Mouse (Mus musculus) neural tube, embryonic 11.5 days (tissue): ENCODE results near the gene Zfp597. TPM values are rescaled to one million over a fixed set of nuclear protein-coding genes. Genes with fewer than 3 reads are reported as not detected.

Source experiments
- ATAC-seq: fragments of 200-750 bp; cut with Nextera tagmentation; 2 replicates; pipeline ENCODE4 v1.8.0; 2017; ENCODE audit warnings: moderate number of reproducible peaks, mild to moderate bottlenecking, moderate TSS enrichment, moderate library complexity; ENCODE audit not compliant: insufficient read depth, low FRiP score, low TSS enrichment
- DNase-seq: peaks from one replicate; pipeline ENCODE4 v3.0.0-alpha.2; 2015; ENCODE audit warnings: low spot score
- H3K27ac ChIP-seq: fragments of 300-500 bp; sonication (generic); 2 replicates; pipeline ENCODE4 v1.5.1; 2014; ENCODE audit warnings: low read depth, mild to moderate bottlenecking, low read length
- H3K27me3 ChIP-seq: fragments of 300-500 bp; sonication (generic); 2 replicates; pipeline ENCODE4 v1.6.1; 2014; ENCODE audit warnings: mild to moderate bottlenecking, low read length, mixed read lengths; ENCODE audit not compliant: control insufficient read depth, insufficient read depth
- H3K36me3 ChIP-seq: fragments of 300-500 bp; sonication (generic); 2 replicates; pipeline ENCODE4 v1.6.1; 2014; ENCODE audit warnings: mild to moderate bottlenecking, low read length, moderate library complexity, mixed read lengths; ENCODE audit not compliant: control insufficient read depth, insufficient read depth
- H3K4me1 ChIP-seq: fragments of 300-500 bp; sonication (generic); 2 replicates; pipeline ENCODE4 v1.6.1; 2014; ENCODE audit warnings: low read length, mixed read lengths; ENCODE audit not compliant: control insufficient read depth, insufficient read depth
- H3K4me2 ChIP-seq: fragments of 300-500 bp; sonication (generic); 2 replicates; pipeline ENCODE4 v1.6.1; 2014; ENCODE audit warnings: low read depth, mild to moderate bottlenecking, moderate library complexity
- H3K4me3 ChIP-seq: fragments of 300-500 bp; sonication (generic); 2 replicates; pipeline ENCODE4 v1.5.1; 2014; ENCODE audit warnings: low read depth, low read length
- H3K9ac ChIP-seq: fragments of 300-500 bp; sonication (generic); 2 replicates; pipeline ENCODE4 v1.6.1; 2014; ENCODE audit warnings: mild to moderate bottlenecking, low read length
- H3K9me3 ChIP-seq: fragments of 300-500 bp; sonication (generic); 2 replicates; pipeline ENCODE4 v1.6.1; 2016; ENCODE audit warnings: low read length; ENCODE audit not compliant: control insufficient read depth
- WGBS: fragments of 180-500 bp; shearing (Covaris S2); extraction: QIAGEN DNeasy Blood & Tissue Kit; methylation state at CpG from one replicate; pipeline ENCODE4 v1.1.7; 2014; 5-methylcytosine and 5-hydroxymethylcytosine counted together
- polyA plus RNA-seq: library from polyadenylated mRNA; unstranded; fragments of >200 nt; fragmentation: Nextera tagmentation; extraction: Ambion mirVana; gene quantifications from 2 replicates; pipeline ENCODE4 v1.2.1, GENCODE M21; 2014

Gene Zfp597
- polyA plus RNA-seq, 1 experiment from 2014 or later: 9.5 TPM

GRCm38 (mm10) chr16:3908537-3909111 lies 24.3 kb upstream of the Zfp597 start, which contains the start of the genes 1700037C18Rik and Cluap1:
1700037C18Rik (minus strand) TSS chr16:3908689.
Cluap1 (plus strand) TSS chr16:3908801.
- ATAC-seq (peak; percentile 96), DNase-seq (peak; percentile 90)
- Histone ChIP-seq H3K9me3 (no peaks in the 10 kb centered on the region), H3K9ac (peak within 1 kb of the TSS; percentile 54), H3K27ac (no peak within 1 kb of the TSS), H3K4me3 (peak within 1 kb of the TSS; percentile 46), H3K27me3 (no peaks in the 10 kb centered on the region), H3K36me3 (peaks cover 2% of the 10 kb centered on the region), H3K4me2 (peak within 1 kb of the TSS; percentile 66), H3K4me1 (peaks cover 5% of the 10 kb centered on the region; the same call in 1 of the 2 replicates)
- WGBS: under 1% methylated on average over 33 of the region's 33 CpGs

- WGBS: 73% methylated on average over 2 of the region's 2 CpGs
- Histone ChIP-seq H3K4me3 (no peak overlapping the region), H3K36me3 (peaks cover 4% of the 10 kb centered on the region), H3K27me3 (no peaks in the 10 kb centered on the region), H3K9ac (no peak overlapping the region), H3K9me3 (no peaks in the 10 kb centered on the region), H3K4me1 (peaks cover 5% of the 10 kb centered on the region; the same call in 1 of the 2 replicates), H3K27ac (no peak overlapping the region), H3K4me2 (no peak overlapping the region)
- DNase-seq (no peak), ATAC-seq (no peak)
These were observed 23.1 kb upstream of the Zfp597 start for GRCm38 (mm10) chr16:3907471-3907870.

GRCm38 (mm10) chr16:3896553-3896952 lies 12.2 kb upstream of the Zfp597 start:
- H3K9ac ChIP-seq: no peak overlapping the region
- ATAC-seq: no peak
- H3K9me3 ChIP-seq: no peaks in the 10 kb centered on the region
- no peak overlapping the region for H3K4me2 ChIP-seq
- no peak overlapping the region for H3K27ac ChIP-seq
- no peaks in the 10 kb centered on the region for H3K4me1 ChIP-seq
- H3K36me3 ChIP-seq: peaks cover 2% of the 10 kb centered on the region
- H3K4me3 ChIP-seq: no peak overlapping the region
- H3K27me3 ChIP-seq: no peaks in the 10 kb centered on the region
- WGBS: 91% methylated on average over 1 of the region's 1 CpGs
- DNase-seq: no peak

- Histone ChIP-seq H3K4me2 (no peak overlapping the region), H3K36me3 (peaks cover 2% of the 10 kb centered on the region; the same call in 1 of the 2 replicates), H3K27ac (no peak overlapping the region), H3K4me3 (no peak overlapping the region), H3K4me1 (no peaks in the 10 kb centered on the region), H3K9me3 (no peaks in the 10 kb centered on the region), H3K27me3 (no peaks in the 10 kb centered on the region), H3K9ac (no peak overlapping the region)
- DNase-seq (no peak), ATAC-seq (no peak)
- 87% methylated on average over 6 of the region's 6 CpGs for WGBS
These were observed 11.7 kb upstream of the Zfp597 start for GRCm38 (mm10) chr16:3896046-3896445.

GRCm38 (mm10) chr16:3895173-3895792 lies 10.9 kb upstream of the Zfp597 start:
- Histone ChIP-seq H3K9ac (no peak overlapping the region), H3K27ac (no peak overlapping the region), H3K4me3 (no peak overlapping the region), H3K4me1 (no peaks in the 10 kb centered on the region), H3K36me3 (no peaks in the 10 kb centered on the region), H3K4me2 (no peak overlapping the region), H3K9me3 (no peaks in the 10 kb centered on the region), H3K27me3 (no peaks in the 10 kb centered on the region)
- WGBS: 82% methylated on average over 9 of the region's 9 CpGs
- DNase-seq (no peak), ATAC-seq (no peak)

- Histone ChIP-seq H3K9ac (no peak overlapping the region), H3K4me1 (no peaks in the 10 kb centered on the region), H3K4me2 (no peak overlapping the region), H3K4me3 (no peak overlapping the region), H3K9me3 (no peaks in the 10 kb centered on the region), H3K27me3 (no peaks in the 10 kb centered on the region), H3K36me3 (no peaks in the 10 kb centered on the region), H3K27ac (no peak overlapping the region)
- ATAC-seq (no peak), DNase-seq (no peak)
- WGBS: 80% methylated on average over 3 of the region's 3 CpGs
These were observed 9.4 kb upstream of the Zfp597 start for GRCm38 (mm10) chr16:3893739-3894138.

GRCm38 (mm10) chr16:3891621-3892295 lies 7.4 kb upstream of the Zfp597 start:
- Histone ChIP-seq H3K4me3 (no peak overlapping the region), H3K9ac (no peak overlapping the region), H3K4me1 (no peaks in the 10 kb centered on the region), H3K9me3 (no peaks in the 10 kb centered on the region), H3K27ac (no peak overlapping the region), H3K36me3 (no peaks in the 10 kb centered on the region), H3K27me3 (no peaks in the 10 kb centered on the region), H3K4me2 (no peak overlapping the region)
- 97% methylated on average over 14 of the region's 14 CpGs for WGBS
- no peak for ATAC-seq
- DNase-seq: no peak

- DNase-seq (peak; percentile 15), ATAC-seq (no peak; the same call in 1 of the 2 replicates)
- peak overlapping the region; percentile 90 for H3K4me3 ChIP-seq
- no peaks in the 10 kb centered on the region for H3K27me3 ChIP-seq
- H3K9ac ChIP-seq: peak overlapping the region; percentile 84
- peak overlapping the region; percentile 73 for H3K4me2 ChIP-seq
- H3K36me3 ChIP-seq: no peaks in the 10 kb centered on the region
- WGBS: 3% methylated on average over 10 of the region's 10 CpGs
- peaks cover 5% of the 10 kb centered on the region for H3K4me1 ChIP-seq
- no peaks in the 10 kb centered on the region for H3K9me3 ChIP-seq
- H3K27ac ChIP-seq: no peak overlapping the region
These were observed 807 bp upstream of the Zfp597 start for GRCm38 (mm10) chr16:3885065-3885670.
